Mouse (Mus musculus): ENCODE data around the gene Stab1. TPM values are rescaled to one million over a fixed set of nuclear protein-coding genes. Genes with fewer than 3 reads are reported as not detected.
A peak's percentile ranks its signal among the peaks of the same experiment; 100 is the strongest.

Gene Stab1
- polyA plus RNA-seq, 3 experiments from 2014 or later = 1.9 to 4.1 (median 2.8) TPM

- ATAC-seq = peak; percentile 55
Measured at GRCm38 (mm10) chr14:31194891-31195513, 26.6 kb upstream of the Stab1 start.

GRCm38 (mm10) chr14:31194441-31194840 is 26.0 kb upstream of the Stab1 start:
- ATAC-seq = peak; percentile 50

- no peak for ATAC-seq
Measured at GRCm38 (mm10) chr14:31193791-31194190, 25.4 kb upstream of the Stab1 start.

GRCm38 (mm10) chr14:31191936-31192335 is 23.5 kb upstream of the Stab1 start:
- ATAC-seq = no peak

GRCm38 (mm10) chr14:31189348-31189747 is 20.9 kb upstream of the Stab1 start:
- ATAC-seq = no peak

- no peak for ATAC-seq
Measured at GRCm38 (mm10) chr14:31188771-31189181, 20.3 kb upstream of the Stab1 start.

- ATAC-seq = no peak
Measured at GRCm38 (mm10) chr14:31186656-31187055, 18.2 kb upstream of the Stab1 start.

GRCm38 (mm10) chr14:31184195-31184594 is 15.8 kb upstream of the Stab1 start:
- ATAC-seq = no peak

GRCm38 (mm10) chr14:31183541-31183940 is 15.1 kb upstream of the Stab1 start:
- ATAC-seq = no peak

- no peak for ATAC-seq
Measured at GRCm38 (mm10) chr14:31182786-31183290, 14.4 kb upstream of the Stab1 start.

GRCm38 (mm10) chr14:31181512-31181911 is 13.1 kb upstream of the Stab1 start:
- no peak for ATAC-seq

- no peak for ATAC-seq
Measured at GRCm38 (mm10) chr14:31179677-31180365, 11.4 kb upstream of the Stab1 start.

GRCm38 (mm10) chr14:31177715-31178114 is 9.3 kb upstream of the Stab1 start:
- no peak for ATAC-seq

GRCm38 (mm10) chr14:31177287-31177686 is 8.8 kb upstream of the Stab1 start:
- no peak for ATAC-seq

GRCm38 (mm10) chr14:31173537-31173936 is 5.1 kb upstream of the Stab1 start:
- ATAC-seq = no peak

- no peak for ATAC-seq
Measured at GRCm38 (mm10) chr14:31172781-31173455, 4.5 kb upstream of the Stab1 start.

GRCm38 (mm10) chr14:31171821-31172220 is 3.4 kb upstream of the Stab1 start:
- no peak for ATAC-seq

GRCm38 (mm10) chr14:31171386-31171785 is 2.9 kb upstream of the Stab1 start:
- ATAC-seq = no peak

- no peak for ATAC-seq
Measured at GRCm38 (mm10) chr14:31170963-31171362, 2.5 kb upstream of the Stab1 start.

- no peak for ATAC-seq
Measured at GRCm38 (mm10) chr14:31169508-31169907, 1.1 kb upstream of the Stab1 start.

GRCm38 (mm10) chr14:31166827-31167226 is 1.6 kb downstream of the Stab1 start:
- ATAC-seq = no peak

GRCm38 (mm10) chr14:31165991-31166630 is 2.3 kb downstream of the Stab1 start:
- ATAC-seq = no peak

- ATAC-seq = no peak
Measured at GRCm38 (mm10) chr14:31165458-31165857, 3.0 kb downstream of the Stab1 start.
